Mouse (Mus musculus) olfactory bulb, adult 2 months (tissue): ENCODE results near the gene Agmat.

Source experiments
- CTCF ChIP-seq: fragments of 200-500 bp; IDR thresholded peaks from 2 replicates; pipeline ENCODE4 v1.5.1; 2012; ENCODE audit warnings: low read depth, mild to moderate bottlenecking, low read length, moderate library complexity; ENCODE audit not compliant: insufficient read depth
- POLR2A ChIP-seq: fragments of 200-500 bp; IDR thresholded peaks from 2 replicates; pipeline ENCODE4 v1.6.1; 2012; ENCODE audit warnings: mild to moderate bottlenecking, low read depth, low read length, moderate library complexity; ENCODE audit not compliant: insufficient read depth

DNA sequence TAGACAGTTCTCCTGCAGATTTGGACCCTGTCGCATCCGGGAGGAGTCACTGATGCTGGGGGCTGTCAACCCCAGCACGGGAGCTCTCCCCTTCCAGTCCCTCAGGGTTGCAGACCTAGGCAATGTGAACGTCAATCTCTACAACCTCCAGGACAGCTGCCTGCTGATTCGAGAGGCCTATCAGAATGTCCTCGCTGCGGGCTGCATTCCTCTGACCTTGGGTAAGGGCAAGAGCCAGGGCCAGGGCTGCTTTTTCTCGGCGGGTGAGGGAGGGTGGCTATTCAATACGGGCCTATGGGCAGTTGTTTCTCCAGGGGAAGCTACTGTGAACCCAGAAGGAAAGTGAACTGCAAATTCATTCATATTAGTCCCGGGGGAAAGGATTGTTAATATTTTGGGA is 3.1 kb downstream of the Agmat start:
- TF ChIP-seq CTCF (no peak), POLR2A (no peak)
